Mouse (Mus musculus) ovary, postnatal 36 days (tissue): ENCODE data around the gene Stab2.

Experiments
- DNase-seq: peaks from one replicate; pipeline ENCODE4 v3.0.0; 2022; ENCODE audit warnings: low spot score, mixed read lengths

The Stab2 gene

GRCm38 (mm10) chr10:87007385-87008214 lies at the start of gene Stab2:
Gene Stab2 (minus strand): TSS chr10:87008025.
- no peak for DNase-seq

GRCm38 (mm10) chr10:87051714-87052113 lies 43.9 kb upstream of the Stab2 start:
- no peak for DNase-seq

- no peak for DNase-seq
Observed at GRCm38 (mm10) chr10:87049179-87049578, 41.4 kb upstream of the Stab2 start.

- no peak for DNase-seq
Observed at GRCm38 (mm10) chr10:87046931-87047468, 39.2 kb upstream of the Stab2 start.

GRCm38 (mm10) chr10:87046469-87046868 lies 38.6 kb upstream of the Stab2 start:
- no peak for DNase-seq

GRCm38 (mm10) chr10:87045273-87045672 lies 37.4 kb upstream of the Stab2 start:
- no peak for DNase-seq

GRCm38 (mm10) chr10:87041265-87041664 lies 33.4 kb upstream of the Stab2 start:
- DNase-seq, result no peak

- DNase-seq, result no peak
Observed at GRCm38 (mm10) chr10:87039800-87040199, 32.0 kb upstream of the Stab2 start.

- DNase-seq, result no peak
Observed at GRCm38 (mm10) chr10:87039340-87039739, 31.5 kb upstream of the Stab2 start.

GRCm38 (mm10) chr10:87037062-87037461 lies 29.2 kb upstream of the Stab2 start:
- DNase-seq, result no peak

- no peak for DNase-seq
Observed at GRCm38 (mm10) chr10:87036271-87036703, 28.5 kb upstream of the Stab2 start.

GRCm38 (mm10) chr10:87035866-87036265 lies 28.0 kb upstream of the Stab2 start:
- no peak for DNase-seq

GRCm38 (mm10) chr10:87032768-87033167 lies 24.9 kb upstream of the Stab2 start:
- DNase-seq, result no peak

GRCm38 (mm10) chr10:87024884-87025283 lies 17.1 kb upstream of the Stab2 start:
- peak; percentile 72 for DNase-seq

- peak; percentile 17 for DNase-seq
Observed at GRCm38 (mm10) chr10:87020711-87021110, 12.9 kb upstream of the Stab2 start.

GRCm38 (mm10) chr10:87018876-87019275 lies 11.1 kb upstream of the Stab2 start:
- DNase-seq, result no peak

GRCm38 (mm10) chr10:87016151-87016692 lies 8.4 kb upstream of the Stab2 start:
- no peak for DNase-seq

GRCm38 (mm10) chr10:87015403-87015802 lies 7.6 kb upstream of the Stab2 start:
- no peak for DNase-seq

- DNase-seq, result no peak
Observed at GRCm38 (mm10) chr10:87014391-87014965, 6.7 kb upstream of the Stab2 start.

- DNase-seq, result no peak
Observed at GRCm38 (mm10) chr10:87012087-87012486, 4.3 kb upstream of the Stab2 start.

- DNase-seq, result no peak
Observed at GRCm38 (mm10) chr10:87008215-87008499, 332 bp upstream of the Stab2 start.

- DNase-seq, result no peak
Observed at GRCm38 (mm10) chr10:86992238-86992976, 15.4 kb downstream of the Stab2 start.
